Mouse (Mus musculus) intestine, embryonic 14.5 days (tissue): ENCODE measurements around the gene Slc26a8. TPM values are rescaled to one million over a fixed set of nuclear protein-coding genes. Genes with fewer than 3 reads are reported as not detected.

Experiments used
- ATAC-seq: fragments of 200-750 bp; cut with Nextera tagmentation; replicated peaks from 2 replicates; pipeline ENCODE4 v1.8.0; 2017; ENCODE audit warnings: low read depth, moderate number of reproducible peaks, moderate TSS enrichment, moderate library complexity; ENCODE audit not compliant: low FRiP score, low TSS enrichment
- DNase-seq: peaks from one replicate; pipeline ENCODE4 v3.0.0-alpha.2; 2018; ENCODE audit warnings: low spot score
- H3K27ac ChIP-seq: fragments of 300-500 bp; sonication (generic); 2 replicates; pipeline ENCODE4 v1.5.1; 2014; ENCODE audit warnings: low read depth, mild to moderate bottlenecking, control low read depth
- H3K27me3 ChIP-seq: fragments of 300-500 bp; sonication (generic); replicated peaks from 2 replicates; pipeline ENCODE4 v1.6.1; 2014; ENCODE audit warnings: low read length, control low read depth; ENCODE audit not compliant: control insufficient read depth, insufficient read depth
- H3K36me3 ChIP-seq: fragments of 300-500 bp; sonication (generic); 2 replicates; pipeline ENCODE4 v1.6.1; 2014; ENCODE audit warnings: low read length, control low read depth; ENCODE audit not compliant: control insufficient read depth, insufficient read depth
- H3K4me1 ChIP-seq: fragments of 300-500 bp; sonication (generic); replicated peaks from 2 replicates; pipeline ENCODE4 v1.6.1; 2014; ENCODE audit warnings: low read length, control low read depth, mixed read lengths; ENCODE audit not compliant: control insufficient read depth, insufficient read depth
- H3K4me2 ChIP-seq: fragments of 300-500 bp; sonication (generic); 2 replicates; pipeline ENCODE4 v1.6.1; 2014; ENCODE audit warnings: low read length
- H3K4me3 ChIP-seq: fragments of 300-500 bp; sonication (generic); 2 replicates; pipeline ENCODE4 v1.5.1; 2014; ENCODE audit warnings: low read depth, low read length, control low read depth, mixed read lengths
- H3K9ac ChIP-seq: fragments of 300-500 bp; sonication (generic); 2 replicates; pipeline ENCODE4 v1.6.1; 2014; ENCODE audit warnings: mild to moderate bottlenecking, low read length
- H3K9me3 ChIP-seq: fragments of 300-500 bp; sonication (generic); 2 replicates; pipeline ENCODE4 v1.6.1; 2016; ENCODE audit warnings: low read length, control low read depth; ENCODE audit not compliant: control insufficient read depth
- WGBS: fragments of 180-500 bp; shearing (Covaris S2); extraction: QIAGEN DNeasy Blood & Tissue Kit; methylation state at CpG from one replicate; pipeline ENCODE4 v1.1.7; 2014; 5-methylcytosine and 5-hydroxymethylcytosine counted together
- polyA plus RNA-seq: library from polyadenylated mRNA; unstranded; fragments of >200 nt; fragmentation: Nextera tagmentation; extraction: Ambion mirVana; gene quantifications from 2 replicates; pipeline ENCODE4 v1.2.1, GENCODE M21; 2014

Slc26a8 gene
- polyA plus RNA-seq, 1 experiment from 2014 or later: 0.35 TPM

DNA sequence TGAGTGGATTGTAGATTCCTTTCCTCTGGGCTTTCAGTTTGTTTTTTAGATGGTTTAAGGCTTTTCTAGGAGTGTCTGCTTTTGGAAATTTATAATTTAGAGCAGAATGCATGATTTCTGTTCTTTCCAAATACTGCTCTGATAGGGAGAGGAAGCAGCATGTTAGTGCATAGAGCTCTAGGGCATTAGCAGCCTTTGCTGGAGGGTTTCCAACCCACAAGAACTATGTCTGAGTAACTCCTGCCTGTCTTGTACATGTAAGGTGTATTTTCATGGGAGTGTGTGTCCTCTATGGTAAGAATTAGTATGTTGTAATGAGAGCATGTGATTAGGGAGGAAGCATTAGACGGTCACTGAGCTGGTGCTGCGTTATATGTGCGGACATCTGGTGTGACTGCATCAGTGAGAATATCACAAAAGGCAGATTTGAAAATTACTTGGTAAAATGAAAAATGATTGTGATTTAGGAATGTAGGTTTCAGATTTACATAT, 17.1 kb upstream of the Slc26a8 start:
- WGBS: 93% methylated on average over 3 of the region's 3 CpGs
- no peak overlapping the region for H3K4me2 ChIP-seq
- no peak for ATAC-seq

DNA sequence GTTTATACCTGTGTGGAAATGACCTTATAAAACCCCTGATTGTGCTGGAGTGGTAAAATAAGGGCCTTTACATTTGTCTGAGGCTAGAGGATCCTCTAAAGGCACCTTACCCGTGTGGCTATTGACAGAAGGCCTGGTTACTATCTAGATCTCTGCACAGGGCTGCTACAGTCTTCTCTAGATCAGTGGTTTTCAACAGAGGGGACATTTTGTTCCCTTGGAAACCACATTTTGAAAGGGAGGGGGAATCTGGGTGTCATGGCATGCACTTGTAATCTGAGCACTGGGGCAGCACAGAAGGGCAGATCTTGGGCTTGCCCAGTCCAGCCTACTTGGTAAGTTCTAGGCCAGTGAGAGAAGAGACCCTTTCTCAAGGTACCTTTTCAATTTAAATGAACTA, 16.7 kb upstream of the Slc26a8 start:
- no peaks in the 10 kb centered on the region for H3K9me3 ChIP-seq
- DNase-seq: no peak
- WGBS: 19% methylated on average over 1 of the region's 1 CpGs
- H3K9ac ChIP-seq: no peak overlapping the region
- H3K27me3 ChIP-seq: no peaks in the 10 kb centered on the region
- no peaks in the 10 kb centered on the region for H3K36me3 ChIP-seq
- H3K4me1 ChIP-seq: peaks cover 21% of the 10 kb centered on the region
- no peak overlapping the region for H3K4me3 ChIP-seq
- H3K27ac ChIP-seq: no peak overlapping the region
- no peak overlapping the region for H3K4me2 ChIP-seq
- ATAC-seq: no peak

More for the DNA sequence above, 17.1 kb upstream of the Slc26a8 start:
- no peaks in the 10 kb centered on the region for H3K9me3 ChIP-seq
- no peak for DNase-seq
- no peaks in the 10 kb centered on the region for H3K36me3 ChIP-seq
- 0 out of 2 replicates have a peak overlapping the region, but pooled peaks have one; percentile 1 for H3K9ac ChIP-seq
- peaks cover 25% of the 10 kb centered on the region for H3K4me1 ChIP-seq
- H3K4me3 ChIP-seq: no peak overlapping the region
- H3K27ac ChIP-seq: no peak overlapping the region
- no peaks in the 10 kb centered on the region for H3K27me3 ChIP-seq

DNA sequence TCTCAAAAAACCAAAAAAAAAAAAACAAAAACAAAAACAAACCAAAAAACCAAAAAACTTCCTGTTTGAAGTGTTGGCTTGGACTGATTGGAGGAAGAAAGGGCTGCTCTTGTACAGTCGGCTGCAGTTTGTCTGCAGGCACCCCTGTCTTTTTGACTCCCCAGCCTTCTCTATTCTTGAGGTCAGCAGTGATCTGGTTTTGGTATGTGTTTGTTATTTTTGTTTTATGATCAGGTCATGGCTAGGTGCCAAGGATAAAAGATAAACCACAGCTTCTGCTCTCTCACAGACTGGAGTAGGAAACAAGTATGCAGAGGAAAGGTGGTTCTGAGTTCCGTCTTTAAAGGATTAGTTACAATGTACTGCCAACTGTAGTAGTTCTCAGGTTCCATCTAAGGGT, 12.6 kb upstream of the Slc26a8 start:
- no peaks in the 10 kb centered on the region for H3K36me3 ChIP-seq
- peaks cover 15% of the 10 kb centered on the region for H3K4me1 ChIP-seq
- no peaks in the 10 kb centered on the region for H3K9me3 ChIP-seq
- no peak overlapping the region for H3K27ac ChIP-seq
- no peak overlapping the region for H3K4me3 ChIP-seq
- WGBS: 45% methylated on average over 2 of the region's 2 CpGs
- ATAC-seq: no peak
- H3K27me3 ChIP-seq: no peaks in the 10 kb centered on the region
- no peak overlapping the region for H3K4me2 ChIP-seq
- no peak for DNase-seq
- no peak overlapping the region for H3K9ac ChIP-seq

DNA sequence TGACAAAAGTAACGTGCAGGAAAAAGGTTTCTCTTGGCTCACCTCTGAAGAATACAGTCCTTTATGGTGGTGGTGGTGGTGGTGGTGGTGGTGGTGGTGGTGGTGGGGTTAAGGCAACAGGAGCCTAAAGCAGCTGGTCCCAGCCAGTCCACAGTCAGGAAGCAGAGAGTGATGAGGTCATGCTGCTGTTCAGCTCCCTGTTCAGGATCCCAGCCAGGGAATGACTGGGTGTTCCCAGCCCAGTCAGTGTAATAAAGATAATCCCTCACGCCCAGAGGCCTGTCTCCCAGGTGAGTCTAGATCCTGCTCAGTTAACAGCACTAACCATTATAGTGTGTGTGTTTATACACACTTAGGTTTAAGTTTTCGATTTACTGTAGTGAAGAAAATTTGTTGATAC, 11.7 kb upstream of the Slc26a8 start:
- H3K4me2 ChIP-seq: no peak overlapping the region
- no peak overlapping the region for H3K4me3 ChIP-seq
- no peaks in the 10 kb centered on the region for H3K9me3 ChIP-seq
- H3K4me1 ChIP-seq: peaks cover 18% of the 10 kb centered on the region
- DNase-seq (no peak), ATAC-seq (no peak)
- WGBS: 87% methylated on average over 3 of the region's 3 CpGs
- H3K36me3 ChIP-seq: no peaks in the 10 kb centered on the region
- no peak overlapping the region for H3K27ac ChIP-seq
- no peaks in the 10 kb centered on the region for H3K27me3 ChIP-seq
- no peak overlapping the region for H3K9ac ChIP-seq

DNA sequence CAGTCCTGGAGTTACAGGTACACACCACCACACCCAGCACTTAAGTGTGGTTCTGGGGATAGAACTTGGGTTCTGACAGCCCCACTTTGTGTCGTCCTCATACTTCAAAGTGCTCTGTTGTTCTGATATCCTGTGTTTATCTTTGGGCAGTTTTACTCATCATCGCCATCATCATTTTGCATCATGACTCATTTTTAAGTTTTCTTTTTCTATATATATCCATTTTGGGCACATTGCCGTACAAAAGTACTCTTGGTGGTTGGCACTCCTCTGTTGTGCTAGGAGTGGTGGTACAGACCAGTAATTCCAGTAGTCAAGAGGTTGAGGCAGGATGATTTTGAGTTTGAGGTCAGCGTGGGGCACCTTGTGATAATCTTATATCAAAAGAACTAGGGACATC, 11.1 kb upstream of the Slc26a8 start:
- DNase-seq: no peak
- WGBS: 95% methylated on average over 4 of the region's 4 CpGs
- Histone ChIP-seq H3K9ac (no peak overlapping the region), H3K9me3 (no peaks in the 10 kb centered on the region), H3K27ac (no peak overlapping the region), H3K4me3 (no peak overlapping the region), H3K36me3 (no peaks in the 10 kb centered on the region), H3K27me3 (no peaks in the 10 kb centered on the region), H3K4me1 (peaks cover 24% of the 10 kb centered on the region), H3K4me2 (no peak overlapping the region)
- ATAC-seq: no peak

DNA sequence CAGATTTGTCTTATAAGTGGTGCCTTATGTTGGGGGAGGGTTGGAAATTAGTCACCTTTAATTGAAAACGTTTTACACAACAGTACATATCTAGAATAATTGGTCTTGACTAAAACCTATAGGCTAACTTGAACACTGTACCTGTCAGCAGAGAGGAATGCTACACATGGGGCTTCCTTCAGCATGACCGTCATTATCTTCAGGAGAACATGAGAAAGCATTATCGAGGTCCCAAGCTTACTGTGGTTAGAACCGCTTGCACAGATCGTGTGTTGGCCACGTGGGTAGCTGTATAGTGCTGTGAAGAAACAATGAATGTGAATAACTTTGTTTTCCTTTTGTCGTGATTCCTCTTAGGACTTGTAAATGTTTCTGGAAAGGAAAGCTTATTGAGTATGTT, 9.8 kb upstream of the Slc26a8 start:
- H3K4me2 ChIP-seq: no peak overlapping the region
- H3K27me3 ChIP-seq: no peaks in the 10 kb centered on the region
- no peak overlapping the region for H3K4me3 ChIP-seq
- H3K4me1 ChIP-seq: peaks cover 33% of the 10 kb centered on the region
- ATAC-seq: no peak
- no peak overlapping the region for H3K27ac ChIP-seq
- H3K36me3 ChIP-seq: no peaks in the 10 kb centered on the region
- H3K9me3 ChIP-seq: no peaks in the 10 kb centered on the region
- no peak for DNase-seq
- 88% methylated on average over 7 of the region's 7 CpGs for WGBS
- no peak overlapping the region for H3K9ac ChIP-seq

DNA sequence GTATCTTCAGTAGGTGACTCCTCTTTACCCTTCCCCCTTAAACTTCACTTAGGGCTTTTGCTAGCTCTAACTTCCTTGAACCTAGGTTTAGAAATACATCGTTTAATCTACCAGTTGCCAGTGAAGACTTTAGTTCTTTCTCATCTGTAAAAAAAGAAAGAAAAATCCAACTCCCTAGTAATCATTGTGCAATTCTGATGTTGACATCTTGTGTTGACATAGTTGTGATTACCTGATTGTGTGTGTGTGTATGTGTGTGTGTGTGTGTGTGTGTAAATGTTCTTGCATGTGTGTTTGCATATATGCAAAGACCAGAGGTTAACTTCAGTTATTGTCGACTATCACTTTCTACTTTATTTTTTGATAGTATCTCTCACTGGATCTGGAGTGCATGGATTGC, 8.6 kb upstream of the Slc26a8 start:
- H3K27me3 ChIP-seq: no peaks in the 10 kb centered on the region
- H3K4me3 ChIP-seq: no peak overlapping the region
- WGBS: 75% methylated on average over 2 of the region's 2 CpGs
- no peak for ATAC-seq
- DNase-seq: no peak
- H3K4me1 ChIP-seq: peaks cover 38% of the 10 kb centered on the region
- H3K36me3 ChIP-seq: no peaks in the 10 kb centered on the region; the same call in 1 of the 2 replicates
- no peak overlapping the region for H3K27ac ChIP-seq
- no peak overlapping the region for H3K4me2 ChIP-seq
- no peaks in the 10 kb centered on the region for H3K9me3 ChIP-seq
- H3K9ac ChIP-seq: no peak overlapping the region

DNA sequence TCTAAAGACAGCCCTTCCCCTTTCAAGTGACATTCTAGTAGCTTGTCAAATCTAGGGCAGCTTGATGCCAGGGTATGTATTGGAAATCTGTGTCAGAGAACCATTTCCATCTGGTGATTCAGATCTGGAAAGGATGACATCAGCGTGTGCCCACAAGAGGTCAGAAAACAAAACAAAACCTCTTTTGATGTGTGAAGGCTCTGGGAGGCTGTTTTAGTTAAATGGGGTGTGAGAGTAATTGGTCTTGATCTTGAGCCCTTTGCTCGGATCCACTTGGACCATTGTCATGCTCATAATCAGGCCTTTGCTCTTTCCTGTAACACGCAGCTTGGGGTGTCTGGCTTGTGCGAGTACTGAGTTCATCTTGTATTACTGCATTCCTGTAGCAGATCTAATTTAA, 8.2 kb upstream of the Slc26a8 start:
- no peak overlapping the region for H3K4me3 ChIP-seq
- ATAC-seq: no peak
- H3K27ac ChIP-seq: 0 out of 2 replicates have a peak overlapping the region, but pooled peaks have one; percentile 1
- H3K4me2 ChIP-seq: no peak overlapping the region
- H3K4me1 ChIP-seq: peaks cover 42% of the 10 kb centered on the region
- no peaks in the 10 kb centered on the region for H3K27me3 ChIP-seq
- WGBS: 66% methylated on average over 4 of the region's 4 CpGs
- H3K9ac ChIP-seq: no peak overlapping the region
- no peaks in the 10 kb centered on the region for H3K9me3 ChIP-seq
- no peaks in the 10 kb centered on the region; the same call in 1 of the 2 replicates for H3K36me3 ChIP-seq
- no peak for DNase-seq
